Mouse (Mus musculus): ENCODE data around the gene Gm12216.

- no peak for TF ChIP-seq POLR2A (IDR thresholded peaks at IDR 0.05; ENCODE audit: extremely low read depth, insufficient read depth, low read length)
- TF ChIP-seq CTCF (IDR thresholded peaks at IDR 0.05; ENCODE audit: extremely low read depth, insufficient read depth, low read length), result no peak
Observed at GRCm38 (mm10) chr11:53771001-53771744, 87.9 kb downstream of the Gm12216 start.
